Mouse (Mus musculus): ENCODE measurements around the gene Veph1. TPM values are rescaled to one million over a fixed set of nuclear protein-coding genes. Genes with fewer than 3 reads are reported as not detected.
"Not testable (repeated sequence)": the region's sequence is repeated elsewhere in the genome, so short reads cannot be mapped to it uniquely, and the experiment has no call there.

Gene Veph1
- polyA plus RNA-seq, 1 experiment from 2014 or later: 6.4 TPM

DNA sequence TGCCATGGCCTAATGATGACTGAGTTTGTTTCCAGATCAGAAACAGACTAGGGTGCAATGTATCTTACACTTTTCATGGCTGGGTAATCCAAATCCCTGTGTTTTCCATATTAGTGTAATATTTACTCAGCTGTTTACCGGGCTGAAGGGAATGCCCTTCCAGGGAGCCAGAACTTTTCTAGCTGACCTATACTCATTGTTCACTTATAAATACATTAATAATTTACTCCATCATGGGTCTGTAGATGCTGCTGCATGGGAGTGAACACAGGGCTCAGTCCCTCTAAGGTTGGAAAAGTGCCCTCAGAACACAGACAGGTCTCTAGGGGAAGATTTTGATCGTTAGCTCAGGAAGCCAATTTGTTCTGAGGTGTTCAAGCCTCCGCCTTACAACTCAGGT lies 1.9 kb downstream of the Veph1 start:
- H3K9ac ChIP-seq: no peak overlapping the region
- ATAC-seq (ENCODE audit: low FRiP score, low read depth): no peak
- no peak overlapping the region for H3K4me2 ChIP-seq (replicated peaks)
- no peak overlapping the region for H3K27ac ChIP-seq
- no peaks in the 10 kb centered on the region for H3K27me3 ChIP-seq (replicated peaks)
- H3K4me1 ChIP-seq: peaks cover 14% of the 10 kb centered on the region
- 83% methylated on average over 3 of the region's 3 CpGs for WGBS
- no peak overlapping the region for H3K4me3 ChIP-seq
- H3K36me3 ChIP-seq: no peaks in the 10 kb centered on the region
- H3K9me3 ChIP-seq: no peaks in the 10 kb centered on the region; the same call in 1 of the 2 replicates

DNA sequence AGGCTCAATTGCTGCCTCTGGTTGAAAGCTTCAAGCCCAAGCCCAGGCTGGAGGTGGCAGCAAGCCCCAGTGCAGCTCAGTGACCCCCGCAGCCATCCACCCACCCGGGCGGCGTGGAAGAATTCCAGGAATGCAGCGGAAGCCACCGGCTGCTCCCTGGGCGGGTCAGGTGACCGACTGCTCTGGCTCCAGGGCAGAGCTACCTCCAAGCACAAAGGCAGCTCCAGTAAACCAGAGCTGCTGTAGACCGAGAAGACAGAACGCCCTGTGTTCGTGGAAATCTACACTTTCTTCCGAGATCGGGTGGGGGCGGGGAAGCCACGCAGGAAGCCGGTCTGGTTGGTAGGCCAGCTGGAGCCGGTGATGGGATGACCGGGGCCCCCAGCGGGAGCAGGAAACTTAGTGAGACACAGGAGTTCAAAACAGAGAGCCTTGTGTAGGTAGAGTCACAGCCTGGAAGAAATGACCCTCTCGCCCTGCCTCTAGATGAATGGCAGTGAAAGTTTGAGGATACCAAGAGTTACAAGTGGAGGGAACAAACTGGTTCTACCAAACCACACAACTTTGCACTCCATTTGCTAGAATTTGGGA lies 4.2 kb downstream of the Veph1 start:
- peaks cover 14% of the 10 kb centered on the region for H3K4me1 ChIP-seq
- H3K27me3 ChIP-seq (replicated peaks): no peaks in the 10 kb centered on the region
- H3K27ac ChIP-seq: no peak overlapping the region
- 0 out of 2 replicates have a peak overlapping the region, but pooled peaks have one; percentile 21 for H3K9ac ChIP-seq
- H3K36me3 ChIP-seq: no peaks in the 10 kb centered on the region
- H3K9me3 ChIP-seq: peaks cover 4% of the 10 kb centered on the region; the same call in 1 of the 2 replicates
- H3K4me3 ChIP-seq: 0 out of 2 replicates have a peak overlapping the region, but pooled peaks have one; percentile 9
- H3K4me2 ChIP-seq (replicated peaks): peak overlapping the region; percentile 48
- ATAC-seq (ENCODE audit: low FRiP score, low read depth): peak; percentile 62
- 10% methylated on average over 20 of the region's 20 CpGs for WGBS

DNA sequence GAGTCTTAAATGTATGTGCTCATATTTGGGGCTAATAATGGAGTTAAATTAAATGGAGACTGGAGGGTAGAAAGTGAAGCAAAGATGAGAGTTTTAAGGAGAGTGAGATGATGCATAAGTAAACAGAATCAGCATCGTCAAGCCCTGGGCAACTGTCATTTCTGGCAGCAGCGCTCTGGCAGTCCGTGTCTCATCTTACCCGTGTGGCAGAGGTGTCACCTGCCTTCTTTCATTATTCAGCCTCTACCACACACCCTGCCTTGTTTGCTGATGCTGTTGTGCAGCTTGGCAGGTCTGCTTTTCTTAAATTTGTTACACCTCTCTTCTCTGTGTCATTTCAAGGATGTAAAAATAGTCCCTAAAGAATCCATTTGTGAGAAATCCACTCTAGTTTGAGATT lies 33.4 kb downstream of the Veph1 start:
- no peaks in the 10 kb centered on the region for H3K36me3 ChIP-seq
- H3K4me2 ChIP-seq (replicated peaks): no peak overlapping the region
- H3K4me1 ChIP-seq: no peaks in the 10 kb centered on the region
- no peak overlapping the region for H3K27ac ChIP-seq
- no peaks in the 10 kb centered on the region for H3K9me3 ChIP-seq
- ATAC-seq (ENCODE audit: low FRiP score, low read depth): no peak
- no peaks in the 10 kb centered on the region for H3K27me3 ChIP-seq (replicated peaks)
- no peak overlapping the region for H3K4me3 ChIP-seq
- no peak overlapping the region for H3K9ac ChIP-seq
- WGBS: 85% methylated on average over 4 of the region's 4 CpGs

DNA sequence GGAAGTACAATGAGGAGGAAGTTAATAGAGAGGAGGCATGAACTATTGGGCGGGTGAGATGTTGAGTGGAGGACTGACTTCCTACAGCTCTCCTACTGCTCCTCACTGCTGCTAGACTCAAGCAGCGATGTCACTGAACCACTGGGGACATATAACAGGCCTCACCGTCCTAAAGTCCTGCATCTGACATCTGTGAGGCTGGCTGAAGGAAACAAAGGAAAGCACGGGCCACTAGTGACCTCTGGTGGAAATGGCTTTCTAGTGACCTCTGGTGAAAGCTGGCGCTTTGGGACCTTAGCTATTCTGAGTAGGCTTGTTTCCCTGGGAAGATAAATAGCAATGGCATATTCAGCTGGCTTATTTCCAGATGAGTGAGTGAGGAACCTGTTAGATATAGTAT lies 34.3 kb downstream of the Veph1 start:
- Histone ChIP-seq H3K9me3 (no peaks in the 10 kb centered on the region), H3K9ac (no peak overlapping the region), H3K4me3 (no peak overlapping the region), H3K27ac (no peak overlapping the region), H3K4me1 (no peaks in the 10 kb centered on the region), H3K36me3 (no peaks in the 10 kb centered on the region), H3K27me3 (replicated peaks) (no peaks in the 10 kb centered on the region), H3K4me2 (replicated peaks) (no peak overlapping the region)
- ATAC-seq (ENCODE audit: low FRiP score, low read depth): no peak
- WGBS: 37% methylated on average over 5 of the region's 5 CpGs

DNA sequence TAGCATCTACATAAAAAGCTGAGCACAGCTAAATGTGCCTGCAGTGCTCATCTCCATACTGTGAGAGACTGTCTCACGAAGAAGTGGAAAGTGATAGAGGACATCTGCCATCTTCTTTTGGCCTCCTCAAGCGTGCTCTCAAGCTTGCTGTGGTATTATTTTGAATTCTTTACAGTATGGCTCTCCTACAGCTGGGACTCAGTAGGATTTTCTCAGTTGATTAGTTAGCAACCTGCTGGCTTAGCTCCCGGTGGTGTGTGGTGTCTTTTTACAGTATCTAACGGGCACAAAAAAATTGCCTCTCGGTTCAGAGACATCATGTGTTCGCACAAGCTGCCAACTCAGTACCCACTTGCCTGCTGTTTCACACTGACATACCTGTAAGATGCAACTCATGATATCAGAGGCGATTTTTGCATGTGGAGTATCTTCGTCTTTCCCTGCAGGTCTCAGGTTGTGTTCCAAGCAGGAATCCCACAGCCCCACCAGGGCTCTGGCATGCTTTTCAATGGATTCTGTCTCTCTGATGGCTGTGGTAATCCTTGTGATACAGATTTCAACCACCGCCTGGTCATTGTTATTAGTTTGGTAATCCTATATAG lies 42.0 kb downstream of the Veph1 start:
- WGBS: 90% methylated on average over 9 of the region's 9 CpGs
- no peak overlapping the region for H3K9ac ChIP-seq
- no peaks in the 10 kb centered on the region for H3K9me3 ChIP-seq
- no peaks in the 10 kb centered on the region for H3K4me1 ChIP-seq
- H3K27me3 ChIP-seq (replicated peaks): no peaks in the 10 kb centered on the region
- no peak for ATAC-seq (ENCODE audit: low FRiP score, low read depth)
- H3K36me3 ChIP-seq: no peaks in the 10 kb centered on the region
- H3K4me2 ChIP-seq (replicated peaks): no peak overlapping the region
- H3K27ac ChIP-seq: no peak overlapping the region
- no peak overlapping the region for H3K4me3 ChIP-seq

DNA sequence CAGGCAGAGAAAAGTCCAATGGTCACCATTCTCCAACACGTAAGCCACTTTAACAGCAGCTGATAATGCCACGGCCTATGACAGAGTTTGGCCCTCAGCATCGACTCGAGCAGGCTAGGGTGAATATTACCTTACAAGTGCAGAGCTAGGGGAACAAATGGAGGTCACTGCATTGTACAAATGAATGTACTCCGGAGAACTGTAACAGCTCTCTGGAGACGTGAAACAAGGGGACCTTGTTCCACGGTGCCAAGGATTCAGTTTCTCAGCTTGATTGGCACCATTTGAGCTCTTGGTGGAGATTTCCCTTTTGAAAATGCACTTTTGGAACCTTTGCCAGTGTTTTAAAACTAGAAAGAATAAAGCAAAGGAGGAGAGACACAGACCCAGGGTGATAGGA lies 44.8 kb downstream of the Veph1 start:
- no peak overlapping the region for H3K4me2 ChIP-seq (replicated peaks)
- H3K36me3 ChIP-seq: no peaks in the 10 kb centered on the region
- H3K4me1 ChIP-seq: no peaks in the 10 kb centered on the region
- ATAC-seq (ENCODE audit: low FRiP score, low read depth): no peak
- no peaks in the 10 kb centered on the region for H3K27me3 ChIP-seq (replicated peaks)
- no peaks in the 10 kb centered on the region for H3K9me3 ChIP-seq
- H3K4me3 ChIP-seq: no peak overlapping the region
- H3K9ac ChIP-seq: no peak overlapping the region
- 77% methylated on average over 7 of the region's 7 CpGs for WGBS
- H3K27ac ChIP-seq: no peak overlapping the region

DNA sequence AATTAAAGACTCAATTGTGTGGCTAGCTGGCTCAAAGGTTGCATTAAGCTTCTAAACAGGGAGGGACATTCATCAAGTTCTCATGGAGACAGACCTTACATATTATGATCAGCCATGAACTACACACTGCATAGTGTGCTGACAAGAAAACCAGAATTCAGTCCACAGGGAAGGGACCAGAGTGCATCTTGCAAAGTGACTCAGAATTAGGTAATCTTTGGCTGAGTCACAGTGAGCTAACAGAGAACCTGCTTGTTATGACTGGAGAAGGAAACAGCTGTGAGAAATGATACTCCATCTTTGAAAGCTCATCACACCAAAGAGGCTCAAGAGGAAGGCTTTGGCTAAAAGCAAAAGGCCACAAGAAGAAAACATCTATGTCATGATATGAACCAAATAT lies 56.2 kb downstream of the Veph1 start:
- Histone ChIP-seq H3K36me3 (no peaks in the 10 kb centered on the region), H3K27ac (no peak overlapping the region), H3K27me3 (replicated peaks) (no peaks in the 10 kb centered on the region), H3K9me3 (no peaks in the 10 kb centered on the region), H3K4me3 (no peak overlapping the region), H3K4me2 (replicated peaks) (no peak overlapping the region), H3K9ac (no peak overlapping the region), H3K4me1 (no peaks in the 10 kb centered on the region)
- no peak for ATAC-seq (ENCODE audit: low FRiP score, low read depth)

DNA sequence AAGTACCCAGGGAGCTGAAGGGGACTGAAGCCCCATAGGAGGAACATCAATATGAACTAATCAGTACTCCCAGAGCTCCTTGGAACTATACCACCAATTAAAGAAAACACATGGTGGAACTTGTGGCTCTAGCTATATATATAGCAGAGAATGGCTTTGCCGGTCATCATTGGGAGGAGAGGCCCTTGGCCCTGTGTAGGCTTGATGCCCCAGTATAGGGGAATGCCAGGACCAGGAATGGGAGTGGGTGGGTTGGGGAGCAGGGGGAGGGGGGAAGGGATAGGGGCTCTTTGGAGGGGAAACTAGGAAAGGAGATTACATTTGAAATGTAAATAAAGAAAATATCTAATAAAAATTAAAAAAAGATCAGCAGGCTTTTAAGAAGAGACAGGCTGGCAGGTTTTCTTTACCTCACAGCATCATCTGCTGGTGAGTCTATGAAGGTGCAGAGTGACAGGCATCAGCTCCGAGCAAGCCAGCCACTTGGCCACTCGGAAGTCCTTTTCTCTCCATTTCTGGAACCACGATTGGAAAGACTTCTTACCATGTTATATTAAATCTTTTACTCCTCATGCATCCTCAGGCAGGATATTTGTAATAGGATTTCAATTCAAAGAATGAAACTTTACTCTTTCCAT lies 60.3 kb downstream of the Veph1 start:
- WGBS: 57% methylated on average over 4 of the region's 4 CpGs
- H3K4me2 ChIP-seq (replicated peaks); H3K4me1 ChIP-seq; H3K27me3 ChIP-seq (replicated peaks); H3K4me3 ChIP-seq; H3K9me3 ChIP-seq; H3K9ac ChIP-seq; H3K27ac ChIP-seq; H3K36me3 ChIP-seq: not testable (repeated sequence)
- ATAC-seq (ENCODE audit: low FRiP score, low read depth): 0 out of 2 replicates have a peak, but pooled peaks have one; percentile 56

DNA sequence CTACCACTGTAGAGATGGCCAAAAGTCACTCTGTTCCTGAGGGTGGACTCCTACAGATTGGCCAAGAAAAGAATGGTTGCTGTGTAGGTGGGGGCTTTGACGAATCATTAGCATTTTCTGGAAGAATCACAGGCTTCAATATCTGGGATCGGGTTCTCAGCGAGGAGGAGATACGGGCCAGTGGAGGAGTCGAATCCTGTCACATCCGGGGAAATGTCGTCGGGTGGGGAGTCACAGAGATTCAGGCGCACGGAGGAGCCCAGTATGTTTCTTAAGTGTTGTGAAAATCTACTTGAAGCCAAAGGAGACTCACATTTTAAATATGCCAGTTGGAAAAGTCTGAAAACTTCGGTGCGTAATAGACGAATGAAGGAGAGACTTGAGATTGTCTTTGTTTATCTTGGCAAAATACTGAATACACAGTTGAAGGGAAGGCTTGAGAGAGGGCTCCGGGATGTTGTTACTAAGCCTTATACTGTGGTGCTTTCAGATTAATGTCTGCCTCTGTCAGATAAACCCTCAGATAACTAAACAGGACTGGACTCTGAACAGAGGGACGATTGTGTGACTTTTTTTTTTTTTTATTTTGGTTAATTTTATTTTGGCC lies 71.6 kb downstream of the Veph1 start:
- ATAC-seq (ENCODE audit: low FRiP score, low read depth): no peak
- H3K4me3 ChIP-seq: no peak overlapping the region
- no peaks in the 10 kb centered on the region for H3K36me3 ChIP-seq
- no peak overlapping the region for H3K4me2 ChIP-seq (replicated peaks)
- no peaks in the 10 kb centered on the region for H3K9me3 ChIP-seq
- H3K9ac ChIP-seq: no peak overlapping the region
- WGBS: 84% methylated on average over 15 of the region's 15 CpGs
- H3K27ac ChIP-seq: no peak overlapping the region
- H3K27me3 ChIP-seq (replicated peaks): 0 out of 2 replicates have a peak, but pooled peaks cover 12% of the 10 kb centered on the region
- peaks cover 13% of the 10 kb centered on the region; the same call in 1 of the 2 replicates for H3K4me1 ChIP-seq

DNA sequence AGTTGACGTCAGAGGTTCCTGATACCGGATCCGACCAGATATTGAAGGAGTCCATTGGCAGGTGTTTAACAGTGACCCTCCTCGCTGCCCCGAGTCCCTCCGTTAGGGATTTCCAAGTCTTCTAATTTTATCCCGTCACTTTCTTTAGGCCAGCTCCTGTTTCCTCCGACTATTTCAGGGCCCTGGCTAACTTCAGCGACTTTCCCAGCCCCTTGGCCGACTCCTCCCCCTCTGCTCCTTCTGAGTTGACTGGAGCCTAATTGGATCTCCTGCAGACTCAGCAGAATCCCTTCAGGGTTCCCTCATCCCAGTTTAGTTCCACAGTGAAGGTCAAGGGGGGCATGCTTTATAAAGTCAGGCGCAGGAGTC lies 75.4 kb downstream of the Veph1 start:
- under 1% methylated on average over 11 of the region's 11 CpGs for WGBS
- peak overlapping the region; percentile 59 for H3K4me3 ChIP-seq
- H3K4me2 ChIP-seq (replicated peaks): peak overlapping the region; percentile 97
- H3K9me3 ChIP-seq: no peaks in the 10 kb centered on the region
- H3K9ac ChIP-seq: peak overlapping the region; percentile 70
- H3K27me3 ChIP-seq (replicated peaks): 0 out of 2 replicates have a peak, but pooled peaks cover 12% of the 10 kb centered on the region
- H3K27ac ChIP-seq: no peak overlapping the region
- H3K36me3 ChIP-seq: no peaks in the 10 kb centered on the region
- peak; percentile 38 for ATAC-seq (ENCODE audit: low FRiP score, low read depth)
- H3K4me1 ChIP-seq: peaks cover 19% of the 10 kb centered on the region; the same call in 1 of the 2 replicates

DNA sequence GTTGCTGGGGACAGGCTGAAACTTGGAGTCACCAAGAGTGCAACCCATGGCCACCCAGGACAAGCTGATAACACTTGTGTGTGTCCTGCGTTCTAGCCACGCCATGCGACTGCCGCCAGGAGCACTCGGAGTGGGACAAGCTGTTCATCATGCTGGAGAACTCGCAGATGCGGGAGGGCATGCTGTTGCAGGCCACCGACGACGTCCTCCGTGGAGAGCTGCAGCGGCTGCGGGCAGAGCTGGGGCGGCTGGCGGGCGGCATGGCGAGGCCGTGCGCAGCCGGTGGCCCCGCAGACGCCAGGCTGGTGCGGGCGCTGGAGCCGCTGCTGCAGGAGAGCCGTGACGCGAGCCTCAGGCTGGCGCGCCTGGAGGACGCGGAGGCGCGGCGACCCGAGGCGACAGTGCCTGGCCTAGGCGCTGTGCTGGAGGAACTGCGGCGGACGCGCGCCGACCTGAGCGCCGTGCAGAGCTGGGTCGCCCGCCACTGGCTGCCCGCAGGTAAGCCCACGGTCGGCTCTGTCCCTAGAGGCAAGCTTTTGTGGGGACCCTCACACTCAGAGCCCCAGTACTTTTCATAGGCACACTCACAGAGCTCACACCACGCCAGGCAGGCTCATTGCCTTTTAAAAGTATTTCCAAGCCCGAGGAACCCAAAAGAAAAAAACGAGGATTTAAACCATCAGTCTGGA lies 75.9 kb downstream of the Veph1 start:
- H3K4me1 ChIP-seq: peaks cover 19% of the 10 kb centered on the region; the same call in 1 of the 2 replicates
- no peak overlapping the region for H3K27ac ChIP-seq
- peak overlapping the region; percentile 97 for H3K4me2 ChIP-seq (replicated peaks)
- WGBS: under 1% methylated on average over 52 of the region's 54 CpGs
- peak overlapping the region; percentile 59 for H3K4me3 ChIP-seq
- peak; percentile 89 for ATAC-seq (ENCODE audit: low FRiP score, low read depth)
- 0 out of 2 replicates have a peak, but pooled peaks cover 12% of the 10 kb centered on the region for H3K27me3 ChIP-seq (replicated peaks)
- no peaks in the 10 kb centered on the region for H3K9me3 ChIP-seq
- peak overlapping the region; percentile 70 for H3K9ac ChIP-seq
- H3K36me3 ChIP-seq: no peaks in the 10 kb centered on the region

All from neural tube, embryonic 12.5 days (tissue).